Mouse (Mus musculus): ENCODE results near the gene Wbp1l.

The Wbp1l gene

DNA sequence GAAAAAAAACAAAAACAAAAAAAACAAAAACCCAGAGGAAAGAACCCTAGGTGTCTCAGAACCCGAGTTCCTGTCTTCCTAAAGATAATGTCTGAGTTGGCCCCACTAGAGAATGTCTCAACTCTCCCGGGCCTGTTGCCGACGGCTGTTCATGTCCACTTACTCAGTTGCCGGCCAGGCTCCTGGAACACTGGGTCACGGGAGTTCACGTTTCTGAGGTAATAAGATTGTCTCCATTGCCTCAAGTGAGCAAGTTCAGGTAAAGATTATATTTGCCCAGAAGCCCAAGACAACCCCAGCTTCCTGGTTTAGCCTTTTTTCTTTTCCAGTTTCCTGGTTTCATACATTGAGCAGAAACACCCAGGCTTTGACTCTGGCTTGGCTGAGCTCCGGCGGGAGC, 60.0 kb downstream of the Wbp1l start:
- in situ Hi-C loops (cut with MboI), result no loop called here

DNA sequence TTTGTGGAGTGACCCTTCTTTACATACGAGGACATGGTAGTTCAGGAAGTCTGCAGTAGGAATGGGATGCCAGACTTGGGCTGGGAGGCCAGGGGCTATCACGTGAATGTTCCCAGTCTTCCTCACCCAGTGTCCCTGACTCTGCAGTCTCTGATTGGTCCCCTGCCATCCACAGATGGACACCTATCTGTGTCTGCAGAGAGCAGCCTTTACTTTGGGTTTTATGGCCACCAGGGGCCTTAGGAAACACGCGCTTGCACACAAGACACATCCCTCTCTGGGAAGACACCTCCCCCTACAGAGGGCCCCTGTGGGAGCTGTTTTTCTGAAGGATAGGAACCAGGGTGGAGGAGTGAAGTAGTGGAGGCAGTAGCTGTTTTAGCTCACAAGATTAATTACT, 62.6 kb downstream of the Wbp1l start:
- in situ Hi-C loops (cut with MboI), result loop anchor here (10.0 kb wide), 1 partner anchor 203 kb away; no protein-coding TSS in a partner anchor

DNA sequence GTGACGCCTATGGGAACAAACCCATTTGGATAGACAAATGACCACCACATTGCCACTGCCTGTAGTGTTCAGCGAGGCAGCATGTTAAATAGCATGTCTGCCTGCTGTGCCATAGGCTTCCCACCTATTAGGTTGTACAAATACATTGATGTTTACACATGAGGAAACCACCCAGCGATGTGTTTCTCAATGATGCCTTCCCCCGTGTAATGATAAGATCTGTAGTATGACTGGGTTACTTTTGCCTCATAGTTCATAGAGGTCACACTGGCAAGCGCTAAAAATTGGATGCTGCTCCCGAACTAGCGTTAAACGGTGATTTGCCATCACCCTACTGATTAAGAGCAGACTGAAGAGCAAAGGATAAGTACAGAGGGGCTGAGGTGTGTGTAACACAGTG, 63.3 kb downstream of the Wbp1l start:
- in situ Hi-C loops (cut with MboI), result loop anchor here (10.0 kb wide), 1 partner anchor 203 kb away; no protein-coding TSS in a partner anchor

DNA sequence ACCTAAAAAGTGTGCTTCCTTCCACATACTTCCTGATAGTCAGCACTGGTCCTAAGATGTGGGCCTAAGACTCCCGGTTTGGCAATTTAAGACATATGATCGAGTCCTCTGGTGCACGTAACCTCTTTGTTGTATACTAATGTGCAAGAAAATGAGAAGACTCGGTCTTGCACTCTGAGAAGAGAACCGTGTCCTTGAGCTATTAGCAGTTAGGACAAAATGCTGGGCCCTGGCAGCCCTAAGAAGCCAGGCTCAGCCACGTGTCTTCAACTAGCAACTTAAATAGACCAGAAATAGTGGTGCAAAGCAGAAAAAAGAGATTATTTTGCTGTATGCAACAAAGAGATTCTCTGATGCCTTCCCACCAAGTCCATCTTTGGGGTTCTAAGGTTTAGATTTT, 63.9 kb downstream of the Wbp1l start:
- in situ Hi-C loops (cut with MboI), result loop anchor here (10.0 kb wide), 1 partner anchor 202 kb away; no protein-coding TSS in a partner anchor

DNA sequence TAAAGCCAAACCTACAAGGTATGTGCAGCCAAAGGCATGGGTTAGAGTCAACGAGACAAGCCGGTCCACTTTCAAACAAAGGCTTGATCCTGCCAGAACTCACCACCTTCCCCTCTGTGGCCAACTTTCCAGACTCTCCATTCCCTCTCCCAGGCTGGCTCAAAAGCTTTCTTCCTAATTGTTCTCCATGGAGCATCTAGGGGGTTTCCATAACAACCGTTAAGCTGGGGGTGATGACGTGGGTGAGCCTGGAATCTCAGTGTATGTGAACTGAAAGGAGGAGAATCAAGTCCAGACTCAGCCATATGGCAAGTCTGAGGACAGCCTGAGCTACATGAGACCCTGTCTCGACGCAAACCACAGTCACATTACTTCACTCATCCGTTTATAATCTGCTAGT, 66.6 kb downstream of the Wbp1l start:
- in situ Hi-C loops (cut with MboI), result loop anchor here (10.0 kb wide), 1 partner anchor 199 kb away; no protein-coding TSS in a partner anchor

DNA sequence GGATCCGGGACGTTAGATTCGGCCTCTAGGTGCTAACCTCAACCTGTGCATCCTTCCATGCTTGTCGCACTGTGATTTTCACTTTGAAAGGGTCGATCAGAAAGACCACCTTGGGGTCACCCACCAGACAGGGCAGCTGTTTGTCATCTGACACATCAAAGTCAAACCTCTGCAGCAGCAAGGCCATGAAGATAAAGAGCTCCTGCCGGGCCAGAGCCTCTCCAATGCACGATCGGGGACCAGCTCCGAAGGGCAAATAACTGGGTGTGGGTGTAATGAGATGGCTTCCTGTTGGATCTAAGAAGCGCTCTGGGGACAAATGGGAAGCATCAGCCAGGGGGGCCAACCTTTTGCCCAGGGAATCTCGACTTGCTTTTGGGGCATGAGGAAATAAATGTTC, 68.4 kb downstream of the Wbp1l start:
- in situ Hi-C loops (cut with MboI), result loop anchor here (10.0 kb wide), 1 partner anchor 198 kb away; no protein-coding TSS in a partner anchor

DNA sequence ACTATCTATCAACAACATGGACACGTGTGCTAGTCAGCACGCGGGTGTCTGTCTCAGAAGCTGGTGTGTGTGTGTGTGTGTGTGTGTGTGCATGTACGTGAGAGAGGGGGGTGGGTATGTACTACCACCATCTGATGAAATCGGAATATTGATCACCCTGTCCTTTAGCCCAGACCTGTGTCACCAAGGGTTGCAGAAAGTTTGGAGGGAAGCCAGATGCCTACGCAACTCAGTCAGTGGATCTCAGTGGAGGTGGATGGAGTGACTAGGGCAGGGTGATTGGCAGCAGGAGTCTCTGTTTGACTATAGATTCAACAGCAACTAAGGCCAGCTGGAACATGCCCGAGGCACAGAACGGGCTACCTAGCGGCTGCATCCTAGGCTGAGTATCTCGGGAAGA, 69.4 kb downstream of the Wbp1l start:
- in situ Hi-C loops (cut with MboI), result loop anchor here (10.0 kb wide), 1 partner anchor 197 kb away; no protein-coding TSS in a partner anchor

DNA sequence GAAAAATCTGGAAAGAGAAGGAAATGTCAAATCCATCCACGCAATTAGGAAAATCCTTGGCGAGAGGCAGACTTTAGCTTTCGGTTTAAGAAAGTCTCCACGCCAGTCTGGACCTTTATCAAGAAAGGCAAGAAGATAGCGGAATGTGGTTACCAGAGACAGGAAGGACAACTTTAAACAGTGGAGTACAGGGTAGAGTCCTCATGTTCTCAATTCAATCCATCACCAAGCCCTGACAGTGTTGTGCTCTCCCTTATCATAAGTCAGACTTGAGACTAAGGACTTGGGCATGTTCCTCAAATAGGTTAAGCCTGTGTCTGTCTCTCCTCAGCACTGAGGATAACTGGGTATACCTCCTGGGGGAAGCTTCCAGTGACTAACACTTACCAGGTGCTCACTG, 70.9 kb downstream of the Wbp1l start:
- in situ Hi-C loops (cut with MboI), result loop anchor here (5.0 to 10.0 kb wide), 2 partner anchors 72 to 195 kb away; no protein-coding TSS in a partner anchor

DNA sequence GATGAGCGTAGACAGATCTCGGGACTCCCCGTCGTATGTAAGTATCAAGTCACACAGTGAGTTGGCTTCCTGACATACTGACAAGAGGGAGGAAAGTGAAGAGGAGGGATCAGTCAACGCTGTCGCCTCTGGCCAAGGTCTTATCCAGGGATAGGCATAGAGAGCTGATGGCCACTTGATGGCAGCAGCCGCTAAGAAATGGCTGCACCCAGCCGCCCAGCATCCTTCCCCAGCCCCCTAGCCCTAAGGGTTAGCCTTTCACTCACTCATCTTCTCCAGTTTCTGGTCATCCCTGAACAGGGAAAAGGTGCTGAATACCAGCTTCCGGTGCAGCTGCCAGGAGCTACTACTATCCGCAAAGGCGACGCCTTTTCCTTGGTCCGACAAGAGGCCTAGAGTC, 71.8 kb downstream of the Wbp1l start:
- in situ Hi-C loops (cut with MboI), result loop anchor here (5.0 kb wide), 1 partner anchor 72 kb away; no protein-coding TSS in a partner anchor

DNA sequence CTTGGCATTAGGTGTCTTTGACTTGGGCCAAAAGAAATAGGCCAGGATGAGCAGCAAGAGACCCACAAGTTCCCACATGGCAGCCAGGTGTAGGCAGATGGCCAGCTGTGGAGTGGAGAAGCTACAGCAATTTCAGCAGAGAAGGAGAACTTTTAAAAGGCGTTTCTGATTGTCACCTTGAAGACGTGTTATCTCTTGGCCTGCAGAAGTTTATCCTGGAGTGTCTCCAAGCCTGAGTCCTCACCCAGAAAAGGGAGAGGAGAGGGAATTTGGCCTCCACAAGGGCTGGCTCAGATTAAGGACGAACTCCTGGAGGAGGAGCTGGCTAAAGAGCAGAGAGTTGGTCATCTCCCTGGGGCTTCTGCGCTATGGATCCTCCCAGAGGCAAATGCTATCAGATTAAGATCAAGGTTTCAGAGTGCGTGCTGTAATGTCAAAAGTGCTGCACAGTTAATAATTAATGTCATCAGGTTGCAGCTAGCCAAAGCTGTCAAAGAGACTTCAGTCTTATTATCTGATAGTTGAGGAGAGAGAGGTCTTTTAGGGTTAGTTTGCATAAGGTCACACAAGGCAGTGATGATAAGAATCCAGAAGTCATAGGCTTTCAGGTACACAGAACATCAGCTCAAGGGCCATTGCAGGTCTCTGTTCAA, 74.0 kb downstream of the Wbp1l start, which contains the start of gene Cyp17a1:
Cyp17a1 (minus strand) TSS at position 407 of the 653 bp plus-strand sequence.
- in situ Hi-C loops (cut with MboI), result loop anchor here (5.0 kb wide), 1 partner anchor 69 kb away; no protein-coding TSS in a partner anchor

DNA sequence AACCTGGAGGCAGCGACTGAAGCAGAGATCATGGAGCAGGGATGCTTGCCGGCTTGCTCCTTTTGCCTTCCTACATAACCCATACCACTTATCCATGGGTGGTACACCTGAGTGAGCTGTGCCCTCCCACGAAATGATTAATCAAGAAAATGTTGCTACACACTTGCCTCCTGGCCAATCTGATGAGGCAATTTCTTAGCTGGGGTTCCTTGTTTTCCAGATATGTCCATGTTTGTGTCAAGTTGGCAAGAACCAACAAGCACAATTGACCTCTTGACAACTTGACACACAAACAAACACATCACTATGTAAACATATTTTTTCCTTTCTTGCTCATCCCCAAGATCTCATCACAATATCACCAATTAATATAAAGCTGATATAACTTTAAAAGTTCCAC, 76.8 kb downstream of the Wbp1l start:
- in situ Hi-C loops (cut with MboI), result no loop called here

DNA sequence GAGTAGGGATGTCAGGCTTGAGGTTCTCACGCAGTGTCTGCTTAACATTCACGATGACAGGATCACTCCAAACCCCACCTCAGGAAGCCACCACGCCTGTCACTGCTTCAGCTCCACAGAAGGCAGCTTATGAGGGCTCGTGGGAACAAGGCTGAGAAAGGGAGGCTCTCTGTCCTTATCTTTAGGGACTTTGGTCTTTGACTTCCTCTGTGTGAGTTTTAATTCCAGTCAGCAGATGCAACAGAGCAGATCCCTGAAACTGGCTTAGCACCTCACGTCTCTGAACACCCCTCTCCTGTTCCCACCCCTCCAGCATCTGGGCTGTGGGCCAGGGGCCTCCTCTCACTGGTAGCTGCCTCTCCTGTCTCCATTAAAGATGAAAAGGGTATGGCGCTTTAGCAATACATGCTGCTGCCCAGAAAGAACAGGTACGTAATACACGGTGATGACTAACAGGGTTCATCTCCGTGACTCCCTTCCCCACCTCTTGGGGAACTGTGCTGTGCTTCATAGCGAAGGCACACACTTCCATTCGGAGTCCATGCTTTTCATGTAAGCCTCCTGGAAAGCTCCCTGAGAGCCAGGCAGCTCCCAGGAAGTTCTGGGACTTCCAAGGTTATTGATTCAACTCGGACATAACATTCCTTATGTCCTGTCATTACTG, 81.0 kb downstream of the Wbp1l start:
- in situ Hi-C loops (cut with MboI), result no loop called here

DNA sequence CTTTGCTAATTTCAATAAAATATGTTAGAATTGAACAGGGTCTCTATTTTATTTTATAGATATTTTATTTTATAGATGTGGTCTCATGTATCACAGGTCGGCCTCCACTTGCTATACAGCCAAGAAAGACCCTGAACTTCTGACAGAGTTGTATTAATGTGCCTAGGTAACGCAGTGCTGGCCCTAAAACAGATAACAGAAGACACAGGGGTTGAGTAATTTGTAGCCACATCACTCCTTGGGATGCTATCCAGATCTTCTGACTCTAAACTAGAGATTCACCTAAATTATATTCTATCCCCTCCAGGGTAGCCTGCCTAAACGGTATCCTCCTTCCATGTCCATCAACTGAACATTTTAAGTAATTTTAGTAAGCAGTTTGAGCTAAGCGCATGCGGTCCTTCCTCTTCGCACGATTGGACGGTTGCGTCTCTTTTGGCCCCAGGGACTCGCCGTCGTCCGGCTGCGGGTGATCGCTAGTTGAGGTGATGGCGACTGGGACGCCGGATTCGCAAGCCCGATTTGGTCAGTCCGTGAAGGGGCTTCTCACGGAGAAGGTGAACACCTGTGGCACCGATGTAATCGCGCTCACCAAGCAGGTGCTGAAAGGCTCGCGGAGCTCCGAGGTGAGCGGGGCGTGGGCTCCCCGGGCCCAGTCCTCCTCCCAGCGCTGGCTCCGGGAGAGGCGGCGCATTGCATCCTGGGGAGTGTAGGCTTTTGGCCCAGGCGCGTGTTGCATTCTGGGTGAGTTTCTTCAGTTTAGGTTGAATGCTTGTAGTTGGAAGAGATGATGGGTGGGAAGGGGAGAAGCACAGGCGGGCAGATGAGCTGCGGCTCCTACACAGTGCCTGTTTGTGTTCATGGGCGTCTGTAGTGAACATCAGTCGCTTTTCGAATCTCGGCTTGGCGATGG, 90.8 kb downstream of the Wbp1l start, which contains the start of gene Borcs7:
Borcs7 (plus strand) TSS at position 447 of the 913 bp plus-strand sequence.
- in situ Hi-C loops (cut with MboI), result no loop called here

DNA sequence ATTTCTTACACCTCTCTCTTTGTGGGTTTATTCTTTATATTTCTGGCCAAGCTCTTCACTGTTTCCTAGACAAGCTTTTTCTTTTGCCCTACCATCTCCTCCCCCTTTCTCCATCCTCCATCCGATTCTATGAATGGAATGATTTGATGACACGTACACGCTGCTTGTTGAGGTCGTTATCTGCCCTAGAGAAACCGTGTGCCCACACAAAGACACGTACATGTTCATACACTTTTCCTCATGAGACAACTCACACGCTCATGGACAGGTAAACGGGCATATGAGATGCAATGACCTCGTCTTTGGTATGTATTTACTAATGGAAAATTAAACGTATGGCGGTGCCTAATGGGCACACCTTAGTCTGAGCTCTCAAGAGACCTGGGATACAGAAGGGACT, 91.5 kb downstream of the Wbp1l start:
- in situ Hi-C loops (cut with MboI), result no loop called here

DNA sequence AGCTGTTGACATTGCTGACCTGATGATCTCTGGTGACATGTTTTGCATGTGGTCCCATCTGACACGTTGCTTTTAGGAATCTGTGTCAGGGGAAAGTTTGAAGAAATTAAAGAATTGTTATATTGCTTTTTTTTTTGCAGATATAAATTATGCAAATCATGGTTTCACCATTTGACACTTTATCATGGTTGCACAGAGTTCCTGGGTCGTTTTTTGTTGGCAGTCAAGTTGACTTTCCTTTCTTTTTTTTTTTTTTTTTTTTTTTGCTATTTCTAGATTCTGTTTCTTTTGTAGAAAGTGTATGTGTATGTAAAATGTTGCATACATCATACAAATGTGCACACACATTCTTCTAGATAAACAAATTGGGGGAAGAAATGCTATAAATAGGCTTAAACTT, 92.2 kb downstream of the Wbp1l start:
- in situ Hi-C loops (cut with MboI), result no loop called here

DNA sequence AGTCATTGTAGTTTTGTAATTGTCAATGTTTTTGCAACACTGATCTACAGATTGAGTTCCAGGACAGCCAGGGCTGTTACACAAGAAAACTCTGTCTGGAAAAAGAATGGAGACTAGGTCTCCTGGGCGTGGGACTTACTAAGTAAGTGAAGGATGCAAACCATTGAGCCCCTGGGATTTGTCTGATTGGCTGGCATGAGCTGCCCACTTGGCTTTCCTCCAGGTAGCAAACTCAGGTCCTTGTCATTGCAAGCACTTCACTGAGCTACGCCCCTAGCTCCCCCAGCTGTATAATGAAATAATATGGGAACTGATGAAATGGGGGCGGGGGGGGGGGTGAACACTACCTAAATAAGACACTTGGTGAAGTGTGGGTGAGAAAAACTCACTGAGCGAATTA, 94.3 kb downstream of the Wbp1l start:
- in situ Hi-C loops (cut with MboI), result no loop called here

DNA sequence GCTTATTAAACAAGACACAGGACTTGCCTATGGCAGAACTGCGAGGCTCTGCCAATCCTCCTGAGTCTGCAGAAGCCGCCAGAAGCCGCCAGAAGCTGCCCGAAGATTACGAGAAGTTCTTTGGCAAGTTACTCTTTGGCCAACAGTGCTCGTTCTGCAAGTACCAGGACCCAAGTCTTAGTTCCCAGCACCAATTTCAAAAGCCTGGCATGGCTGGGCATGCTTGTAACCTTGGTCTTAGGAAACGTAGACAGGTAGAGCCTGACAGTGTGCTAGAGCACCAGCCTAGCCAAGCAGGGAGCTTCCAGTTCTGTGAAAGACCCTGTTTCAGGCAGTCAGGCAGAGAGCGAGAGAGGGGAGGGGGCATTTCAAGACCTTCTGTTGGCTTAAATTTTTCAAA, 97.6 kb downstream of the Wbp1l start:
- in situ Hi-C loops (cut with MboI), result no loop called here

DNA sequence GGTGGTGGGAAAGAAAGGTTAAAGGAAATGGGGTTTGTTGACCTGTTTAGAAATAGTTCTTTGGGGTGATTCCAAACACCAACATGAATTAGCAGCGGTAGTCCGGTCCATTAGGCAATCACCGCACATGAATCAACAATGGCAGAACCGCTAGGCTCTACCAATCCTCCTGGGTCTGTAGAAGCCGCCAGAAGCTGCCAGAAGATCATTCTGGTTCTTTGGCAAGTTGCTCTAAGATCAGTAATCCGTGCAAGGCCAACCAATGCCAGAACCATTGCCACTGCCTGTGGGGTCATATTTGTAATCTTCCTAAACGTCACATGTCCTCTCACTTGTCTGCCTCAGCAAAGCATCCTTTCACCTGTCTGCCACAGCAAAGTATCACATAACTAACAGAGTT, 98.1 kb downstream of the Wbp1l start:
- in situ Hi-C loops (cut with MboI), result no loop called here

DNA sequence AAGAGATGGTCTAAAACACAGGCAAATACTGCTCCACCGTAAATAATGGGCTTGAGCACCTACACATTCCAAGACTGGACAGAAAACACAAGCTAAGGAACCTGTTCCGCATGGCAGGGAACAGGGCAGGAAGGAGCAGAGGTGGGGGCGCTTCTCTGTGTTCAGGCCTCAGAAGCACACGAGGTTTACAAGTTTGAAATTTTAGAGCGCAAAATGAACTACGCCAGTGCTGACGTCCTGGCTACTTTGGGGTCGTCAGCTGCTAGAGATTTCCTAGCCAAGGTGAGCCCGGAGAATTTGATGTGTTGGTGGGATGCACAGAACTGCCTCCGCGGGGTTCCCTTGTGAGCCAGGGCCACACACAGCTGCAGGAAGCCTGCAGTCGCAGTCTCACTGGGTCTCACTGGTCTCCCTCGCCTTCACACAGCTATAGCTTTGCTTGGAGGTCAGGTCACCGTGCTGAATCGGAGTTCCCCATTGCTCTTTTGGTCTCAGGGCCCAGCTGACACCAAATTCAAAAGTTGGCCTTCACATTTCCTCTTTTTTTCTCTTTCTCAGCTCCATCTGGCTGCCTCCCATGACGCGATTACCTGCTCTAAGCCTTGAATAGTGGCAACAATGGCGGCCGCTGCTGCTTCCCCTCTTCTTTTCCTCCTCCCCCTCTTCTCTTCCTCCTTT, 99.1 kb downstream of the Wbp1l start:
- in situ Hi-C loops (cut with MboI), result no loop called here

DNA sequence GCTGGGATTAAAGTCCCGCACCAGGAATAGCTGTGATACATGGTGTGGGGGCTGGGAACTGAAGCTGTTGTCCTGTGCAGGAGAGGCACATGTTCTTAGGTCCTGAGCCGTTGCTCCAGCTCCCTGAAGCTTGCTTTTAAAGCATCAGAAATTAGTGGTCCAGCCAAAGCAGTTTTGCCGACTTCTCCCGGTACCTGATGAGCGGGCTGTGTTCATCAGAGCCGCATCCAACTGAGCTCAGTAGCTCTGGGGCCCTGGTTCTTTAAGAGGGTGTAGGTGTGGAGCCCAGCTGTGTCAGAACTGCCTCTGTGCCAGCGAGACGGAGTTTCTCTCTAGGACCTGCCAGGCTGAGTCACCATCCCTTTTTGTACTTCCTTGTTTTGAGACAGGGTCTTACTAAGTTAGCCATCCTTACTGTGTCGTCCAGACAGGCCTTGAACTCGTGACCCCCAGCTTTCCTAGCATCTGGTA, 100.2 kb downstream of the Wbp1l start:
- in situ Hi-C loops (cut with MboI), result no loop called here

DNA sequence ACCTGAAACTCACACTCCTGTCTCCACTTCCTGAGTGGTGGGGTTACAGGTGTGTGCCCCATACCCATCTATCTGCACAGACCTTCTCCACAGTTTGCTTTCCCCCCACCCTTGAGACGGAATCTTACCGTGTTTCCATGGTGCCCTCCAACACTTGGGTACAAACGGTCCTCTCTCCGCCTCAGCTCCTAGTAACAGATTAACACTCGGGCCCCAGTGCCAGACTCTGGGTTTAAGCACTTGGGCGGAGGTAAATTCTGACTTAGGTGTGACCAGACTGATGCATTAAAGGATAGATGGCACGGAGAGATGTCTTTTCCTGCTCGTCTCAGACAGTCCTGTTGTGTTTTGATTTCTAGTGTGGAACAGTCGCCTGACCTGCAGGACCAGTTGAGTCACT, 102.3 kb downstream of the Wbp1l start:
- in situ Hi-C loops (cut with MboI), result no loop called here
